Mouse (Mus musculus): ENCODE data around the gene Gm28041. TPM values are rescaled to one million over a fixed set of nuclear protein-coding genes. Genes with fewer than 3 reads are reported as not detected.

Gm28041 gene
- total and polyA plus RNA-seq, 3 experiments = 0.18 to 0.23 TPM; not detected in 1

DNA sequence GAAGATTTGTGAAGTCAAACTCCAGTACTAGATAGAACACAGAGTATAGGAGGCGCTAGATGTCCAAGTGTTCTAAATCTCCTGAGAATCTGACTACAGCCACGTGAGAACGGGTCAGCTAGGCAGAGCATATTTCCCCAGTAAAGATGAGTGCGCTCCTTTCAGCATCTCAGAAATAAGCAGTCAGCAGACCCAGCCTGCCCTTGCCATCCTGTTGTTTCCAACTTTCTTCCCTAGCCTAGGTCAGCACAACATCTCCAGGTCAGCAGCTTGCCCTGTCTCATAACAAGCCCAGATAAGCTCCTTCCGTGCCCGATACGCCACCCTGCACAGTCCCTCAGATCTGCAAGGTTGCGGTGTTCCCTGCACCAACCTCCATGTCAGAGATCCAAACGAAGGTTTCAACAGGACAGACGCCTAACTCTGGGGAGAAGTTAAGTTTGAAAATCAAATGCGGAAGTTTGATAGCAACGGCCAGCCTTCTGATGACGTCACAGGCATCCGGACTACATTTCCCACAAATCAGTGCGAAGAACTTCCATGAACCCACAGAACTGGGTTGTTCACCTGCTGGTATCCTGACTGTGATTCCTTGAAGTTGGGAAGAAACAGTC is 15.3 kb downstream of the Gm28041 start, which contains the start of the genes Gm28044 and Zfp953 (continued):
- TF ChIP-seq ETS1 (IDR thresholded peaks at IDR 0.05; ENCODE audit: low read depth, low read length) = peak; percentile 57; the same call in 1 of the 2 replicates
- peak; percentile 51; the same call in 1 of the 2 replicates for TF ChIP-seq MYC (IDR thresholded peaks at IDR 0.05; ENCODE audit: low read depth, low read length)
- TF ChIP-seq SIN3A (IDR thresholded peaks at IDR 0.05; ENCODE audit: low read length) = peak; percentile 96
- no peak for TF ChIP-seq NRF1 (IDR thresholded peaks at IDR 0.05; ENCODE audit: insufficient read depth, low read depth, low read length, poor library complexity, severe bottlenecking)
- peak; percentile 65 for TF ChIP-seq MXI1 (IDR thresholded peaks at IDR 0.05; ENCODE audit: low read depth, low read length)
- no peak for TF ChIP-seq E2F4 (IDR thresholded peaks at IDR 0.05; ENCODE audit: borderline replicate concordance, low read depth, low read length)
- peak; percentile 65; the same call in 1 of the 2 replicates for TF ChIP-seq POLR2AphosphoS2 (IDR thresholded peaks at IDR 0.05; ENCODE audit: low read length)
- TF ChIP-seq BHLHE40 (IDR thresholded peaks at IDR 0.05; ENCODE audit: borderline replicate concordance, low read depth, low read length) = peak; percentile 52; the same call in 1 of the 2 replicates
- TF ChIP-seq MAFK (IDR thresholded peaks at IDR 0.05; ENCODE audit: borderline replicate concordance, low read depth, low read length) = no peak

DNA sequence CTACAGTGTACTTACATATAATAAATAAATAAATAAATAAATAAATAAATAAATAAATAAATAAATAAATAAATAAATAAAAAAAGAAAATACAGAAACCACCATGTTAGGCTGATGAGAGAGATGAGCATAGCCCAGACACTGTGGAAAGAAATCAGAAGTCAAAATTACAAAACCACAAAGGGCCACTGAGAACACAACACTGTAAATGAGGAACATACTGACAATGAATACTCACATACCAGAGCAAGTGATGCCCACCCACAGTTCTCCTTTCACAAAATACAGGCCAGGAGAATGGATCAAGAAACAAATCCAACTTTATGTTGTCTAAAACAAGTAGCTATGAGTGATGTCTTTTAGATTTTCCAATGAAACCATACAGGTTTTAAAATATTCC is 23.7 kb downstream of the Gm28041 start:
- Histone ChIP-seq H3K9ac (ENCODE audit: control insufficient read depth, low read depth, low read length, poor library complexity, severe bottlenecking) (no peak overlapping the region), H3K27me3 (ENCODE audit: control insufficient read depth in 1 of 2, insufficient read depth in 2 of 2, low read length in 2 of 2) (no peaks in the 10 kb centered on the region), H3K36me3 (ENCODE audit: control insufficient read depth in 1 of 2, insufficient read depth in 2 of 2, low read length in 2 of 2) (no peaks in the 10 kb centered on the region), H3K27ac (ENCODE audit: control insufficient read depth, low read depth, low read length) (no peak overlapping the region), H3K79me2 (ENCODE audit: control insufficient read depth, insufficient read depth, low read length, poor library complexity) (no peaks in the 10 kb centered on the region; the same call in 1 of the 2 replicates), H3K4me3 (ENCODE audit: control insufficient read depth in 1 of 2, insufficient read depth in 1 of 2, low read depth in 2 of 2, low read length in 2 of 2) (no peak overlapping the region), H3K9me3 (replicated peaks; ENCODE audit: insufficient read depth, low read length) (no peaks in the 10 kb centered on the region), H3K4me1 (ENCODE audit: control insufficient read depth in 1 of 2, insufficient read depth in 2 of 2, low read length in 2 of 2) (no peaks in the 10 kb centered on the region)
- peak; percentile 13 for DNase-seq (ENCODE audit: low read depth, low spot score)
- TF ChIP-seq SIN3A (IDR thresholded peaks at IDR 0.05; ENCODE audit: low read length) (no peak), ZKSCAN1 (IDR thresholded peaks at IDR 0.05; ENCODE audit: low read depth, low read length) (no peak), NRF1 (IDR thresholded peaks at IDR 0.05; ENCODE audit: insufficient read depth, low read depth, low read length, poor library complexity, severe bottlenecking) (no peak)

DNA sequence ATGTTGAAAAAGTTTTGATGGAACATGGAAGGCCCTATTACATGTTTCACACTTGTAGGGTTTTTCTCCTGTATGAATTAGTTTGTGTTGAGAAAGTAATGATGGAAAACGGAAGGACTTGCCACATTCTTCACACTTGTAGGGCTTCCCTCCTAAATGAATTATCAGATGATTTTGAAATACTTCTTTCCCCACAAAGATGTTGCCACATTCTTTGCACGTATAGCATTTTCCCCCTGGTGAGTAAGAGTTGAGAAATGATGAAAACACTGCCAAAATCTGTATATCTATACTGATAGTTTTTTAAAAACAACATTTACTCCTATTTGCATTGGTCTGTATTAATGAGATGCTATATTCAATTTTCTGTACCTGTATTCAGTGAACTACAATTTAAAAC is 32.1 kb downstream of the Gm28041 start:
- Histone ChIP-seq H3K9me3 (replicated peaks; ENCODE audit: insufficient read depth, low read length) (no peaks in the 10 kb centered on the region), H3K36me3 (ENCODE audit: control insufficient read depth in 1 of 2, insufficient read depth in 2 of 2, low read length in 2 of 2) (peaks cover 0 to 6% of the 10 kb centered on the region in 2 experiments; a peak in 2 of 4 replicates), H3K9ac (ENCODE audit: control insufficient read depth, low read depth, low read length, poor library complexity, severe bottlenecking) (no peak overlapping the region), H3K79me2 (ENCODE audit: control insufficient read depth, insufficient read depth, low read length, poor library complexity) (no peaks in the 10 kb centered on the region), H3K4me3 (ENCODE audit: control insufficient read depth in 1 of 2, insufficient read depth in 1 of 2, low read depth in 2 of 2, low read length in 2 of 2) (no peak overlapping the region), H3K27ac (ENCODE audit: control insufficient read depth, low read depth, low read length) (no peak overlapping the region), H3K27me3 (ENCODE audit: control insufficient read depth in 1 of 2, insufficient read depth in 2 of 2, low read length in 2 of 2) (no peaks in the 10 kb centered on the region), H3K4me1 (ENCODE audit: control insufficient read depth in 1 of 2, insufficient read depth in 2 of 2, low read length in 2 of 2) (no peaks in the 10 kb centered on the region)
- TF ChIP-seq USF2 (IDR thresholded peaks at IDR 0.05; ENCODE audit: borderline replicate concordance in 1 of 2, insufficient read depth in 1 of 2, low read depth in 1 of 2, low read length in 2 of 2) = no peak
- TF ChIP-seq EP300 (IDR thresholded peaks at IDR 0.05; ENCODE audit: low read depth in 1 of 2, low read length in 2 of 2) = no peak
- TF ChIP-seq CTCF (IDR thresholded peaks at IDR 0.05 in 2 of 3, conservative IDR thresholded peaks at IDR 0.05 in 1 of 3; ENCODE audit: control insufficient read depth in 1 of 3, insufficient read depth in 1 of 3, low read depth in 2 of 3, low read length in 3 of 3, poor library complexity in 1 of 3, severe bottlenecking in 1 of 3) = no peak
- no peak for TF ChIP-seq MYB (IDR thresholded peaks at IDR 0.05; ENCODE audit: low read depth, low read length)
- no peak for TF ChIP-seq HCFC1 (IDR thresholded peaks at IDR 0.05; ENCODE audit: low read depth, low read length)
- TF ChIP-seq RAD21 (IDR thresholded peaks at IDR 0.05; ENCODE audit: low read depth, low read length) = no peak
- TF ChIP-seq MXI1 (IDR thresholded peaks at IDR 0.05; ENCODE audit: low read depth, low read length) = no peak
- TF ChIP-seq MAZ (IDR thresholded peaks at IDR 0.05; ENCODE audit: low read depth, low read length) = no peak
- no peak for TF ChIP-seq MYC (IDR thresholded peaks at IDR 0.05; ENCODE audit: low read depth, low read length)
- TF ChIP-seq CHD1 (IDR thresholded peaks at IDR 0.05; ENCODE audit: low read depth, low read length) = no peak
- TF ChIP-seq TAL1 (IDR thresholded peaks at IDR 0.05; ENCODE audit: low read length) = no peak
- TF ChIP-seq MAFK (IDR thresholded peaks at IDR 0.05; ENCODE audit: borderline replicate concordance, low read depth, low read length) = no peak
- no peak for TF ChIP-seq NELFE (IDR thresholded peaks at IDR 0.05; ENCODE audit: low read depth, low read length)
- TF ChIP-seq RCOR1 (IDR thresholded peaks at IDR 0.05; ENCODE audit: low read depth, low read length) = no peak
- no peak for TF ChIP-seq JUND (IDR thresholded peaks at IDR 0.05; ENCODE audit: low read depth, low read length)
- TF ChIP-seq ZMIZ1 (IDR thresholded peaks at IDR 0.05; ENCODE audit: low read depth, low read length) = no peak
- no peak for TF ChIP-seq KAT2A (conservative IDR thresholded peaks at IDR 0.05; ENCODE audit: low read depth, low read length)
- no peak for TF ChIP-seq GABPA (IDR thresholded peaks at IDR 0.05; ENCODE audit: low read depth, low read length)
- no peak for TF ChIP-seq NRF1 (IDR thresholded peaks at IDR 0.05; ENCODE audit: insufficient read depth, low read depth, low read length, poor library complexity, severe bottlenecking)
- no peak for DNase-seq (ENCODE audit: low read depth, low spot score)
